Mouse (Mus musculus) limb, embryonic 13.5 days (tissue): ENCODE measurements around the gene Rasal3. TPM values are rescaled to one million over a fixed set of nuclear protein-coding genes. Genes with fewer than 3 reads are reported as not detected.

Experiments used
- ATAC-seq: fragments of 200-750 bp; cut with Nextera tagmentation; 2 replicates; pipeline ENCODE4 v1.8.0; 2017; ENCODE audit warnings: low read depth, moderate number of reproducible peaks, moderate TSS enrichment; ENCODE audit not compliant: low FRiP score
- H3K27ac ChIP-seq: fragments of 300-500 bp; sonication (generic); 2 replicates; pipeline ENCODE4 v1.5.1; 2015; ENCODE audit warnings: inconsistent platforms, mild to moderate bottlenecking, moderate library complexity
- H3K27me3 ChIP-seq: fragments of 300-500 bp; sonication (generic); 2 replicates; pipeline ENCODE4 v1.6.1; 2015; ENCODE audit warnings: mild to moderate bottlenecking, inconsistent platforms
- H3K36me3 ChIP-seq: fragments of 300-500 bp; sonication (generic); 2 replicates; pipeline ENCODE4 v1.6.1; 2015; ENCODE audit warnings: inconsistent platforms, mild to moderate bottlenecking, moderate library complexity
- H3K4me1 ChIP-seq: fragments of 300-500 bp; sonication (generic); 2 replicates; pipeline ENCODE4 v1.6.1; 2015; ENCODE audit warnings: inconsistent platforms
- H3K4me2 ChIP-seq: fragments of 300-500 bp; sonication (generic); replicated peaks from 2 replicates; pipeline ENCODE4 v1.6.1; 2015; ENCODE audit warnings: inconsistent platforms, mild to moderate bottlenecking, moderate library complexity
- H3K4me3 ChIP-seq: fragments of 300-500 bp; sonication (generic); 2 replicates; pipeline ENCODE4 v1.5.1; 2015; ENCODE audit warnings: moderate library complexity, mild to moderate bottlenecking, inconsistent platforms
- H3K9ac ChIP-seq: fragments of 300-500 bp; sonication (generic); 2 replicates; pipeline ENCODE4 v1.6.1; 2015; ENCODE audit warnings: mild to moderate bottlenecking, inconsistent platforms
- H3K9me3 ChIP-seq: fragments of 300-500 bp; sonication (generic); 2 replicates; pipeline ENCODE4 v1.6.1; 2016; ENCODE audit warnings: inconsistent platforms
- WGBS: fragments of 180-500 bp; shearing (Covaris S2); methylation state at CpG from one replicate; pipeline ENCODE4 v1.1.7; 2015; 5-methylcytosine and 5-hydroxymethylcytosine counted together
- polyA plus RNA-seq: library from polyadenylated mRNA; unstranded; fragments of >200 nt; fragmentation: Nextera tagmentation; extraction: Ambion mirVana; gene quantifications from 2 replicates; pipeline ENCODE4 v1.2.1, GENCODE M21; 2015

The Rasal3 gene
- polyA plus RNA-seq, 1 experiment from 2014 or later: 0.85 TPM

GRCm38 (mm10) chr17:32386659-32387432 is 16.5 kb downstream of the Rasal3 start:
- H3K36me3 ChIP-seq: peaks cover 33% of the 10 kb centered on the region
- H3K27ac ChIP-seq: no peak overlapping the region
- H3K4me3 ChIP-seq: no peak overlapping the region
- no peaks in the 10 kb centered on the region for H3K9me3 ChIP-seq
- H3K27me3 ChIP-seq: peaks cover 20% of the 10 kb centered on the region
- WGBS: 66% methylated on average over 9 of the region's 9 CpGs
- ATAC-seq: no peak
- H3K4me1 ChIP-seq: peaks cover 13% of the 10 kb centered on the region
- H3K9ac ChIP-seq: no peak overlapping the region
- H3K4me2 ChIP-seq: no peak overlapping the region

GRCm38 (mm10) chr17:32383661-32384060 is 19.7 kb downstream of the Rasal3 start:
- 88% methylated on average over 5 of the region's 5 CpGs for WGBS
- no peak for ATAC-seq
- H3K4me3 ChIP-seq: no peak overlapping the region
- H3K4me1 ChIP-seq: peaks cover 13% of the 10 kb centered on the region
- no peaks in the 10 kb centered on the region for H3K27me3 ChIP-seq
- H3K27ac ChIP-seq: no peak overlapping the region
- H3K4me2 ChIP-seq: no peak overlapping the region
- H3K9ac ChIP-seq: no peak overlapping the region
- peaks cover 40% of the 10 kb centered on the region for H3K36me3 ChIP-seq
- H3K9me3 ChIP-seq: no peaks in the 10 kb centered on the region

- no peak overlapping the region for H3K4me3 ChIP-seq
- ATAC-seq: no peak
- no peaks in the 10 kb centered on the region for H3K9me3 ChIP-seq
- no peaks in the 10 kb centered on the region for H3K27me3 ChIP-seq
- 91% methylated on average over 7 of the region's 7 CpGs for WGBS
- H3K9ac ChIP-seq: no peak overlapping the region
- H3K36me3 ChIP-seq: peaks cover 51% of the 10 kb centered on the region
- H3K4me2 ChIP-seq: no peak overlapping the region
- H3K27ac ChIP-seq: no peak overlapping the region
- peaks cover 3% of the 10 kb centered on the region; the same call in 1 of the 2 replicates for H3K4me1 ChIP-seq
Measured at GRCm38 (mm10) chr17:32382576-32382975, 20.8 kb downstream of the Rasal3 start.

GRCm38 (mm10) chr17:32378786-32379185 is 24.6 kb downstream of the Rasal3 start:
- Histone ChIP-seq H3K4me1 (no peaks in the 10 kb centered on the region), H3K27me3 (no peaks in the 10 kb centered on the region), H3K36me3 (peaks cover 44% of the 10 kb centered on the region), H3K9ac (no peak overlapping the region), H3K27ac (no peak overlapping the region), H3K4me3 (no peak overlapping the region), H3K9me3 (no peaks in the 10 kb centered on the region), H3K4me2 (no peak overlapping the region)
- 78% methylated on average over 2 of the region's 2 CpGs for WGBS
- no peak for ATAC-seq

- H3K4me2 ChIP-seq: no peak overlapping the region
- H3K4me3 ChIP-seq: no peak overlapping the region
- no peak overlapping the region for H3K27ac ChIP-seq
- no peaks in the 10 kb centered on the region for H3K27me3 ChIP-seq
- H3K9me3 ChIP-seq: no peaks in the 10 kb centered on the region
- peaks cover 30% of the 10 kb centered on the region for H3K36me3 ChIP-seq
- H3K9ac ChIP-seq: no peak overlapping the region
- 84% methylated on average over 9 of the region's 9 CpGs for WGBS
- H3K4me1 ChIP-seq: no peaks in the 10 kb centered on the region
- no peak for ATAC-seq
Measured at GRCm38 (mm10) chr17:32377137-32377536, 26.2 kb downstream of the Rasal3 start.

- WGBS: 84% methylated on average over 15 of the region's 15 CpGs
- H3K36me3 ChIP-seq: peaks cover 30% of the 10 kb centered on the region
- H3K4me1 ChIP-seq: no peaks in the 10 kb centered on the region
- H3K9ac ChIP-seq: no peak overlapping the region
- ATAC-seq: no peak
- no peak overlapping the region for H3K27ac ChIP-seq
- no peaks in the 10 kb centered on the region for H3K27me3 ChIP-seq
- H3K9me3 ChIP-seq: no peaks in the 10 kb centered on the region
- no peak overlapping the region for H3K4me2 ChIP-seq
- no peak overlapping the region for H3K4me3 ChIP-seq
Measured at GRCm38 (mm10) chr17:32376475-32376874, 26.9 kb downstream of the Rasal3 start.

GRCm38 (mm10) chr17:32368991-32369578 is 34.3 kb downstream of the Rasal3 start:
- Histone ChIP-seq H3K4me2 (peak overlapping the region; percentile 53), H3K9me3 (no peaks in the 10 kb centered on the region), H3K27ac (no peak overlapping the region), H3K4me1 (peaks cover 9% of the 10 kb centered on the region), H3K9ac (peak overlapping the region; percentile 48; the same call in 1 of the 2 replicates), H3K36me3 (no peaks in the 10 kb centered on the region), H3K4me3 (peak overlapping the region; percentile 32), H3K27me3 (no peaks in the 10 kb centered on the region)
- ATAC-seq: no peak
- 18% methylated on average over 12 of the region's 17 CpGs for WGBS

GRCm38 (mm10) chr17:32367706-32368105 is 35.7 kb downstream of the Rasal3 start:
- H3K27ac ChIP-seq: no peak overlapping the region
- no peak overlapping the region for H3K9ac ChIP-seq
- H3K4me2 ChIP-seq: no peak overlapping the region
- no peaks in the 10 kb centered on the region for H3K9me3 ChIP-seq
- H3K4me1 ChIP-seq: peaks cover 19% of the 10 kb centered on the region
- peaks cover 2% of the 10 kb centered on the region; the same call in 1 of the 2 replicates for H3K36me3 ChIP-seq
- WGBS: 86% methylated on average over 11 of the region's 11 CpGs
- no peak for ATAC-seq
- H3K27me3 ChIP-seq: no peaks in the 10 kb centered on the region
- no peak overlapping the region for H3K4me3 ChIP-seq

- H3K36me3 ChIP-seq: peaks cover 26% of the 10 kb centered on the region
- H3K4me2 ChIP-seq: peak overlapping the region; percentile 57; the same call in 1 of the 2 replicates
- H3K9me3 ChIP-seq: no peaks in the 10 kb centered on the region
- H3K27ac ChIP-seq: no peak overlapping the region
- WGBS: 83% methylated on average over 1 of the region's 1 CpGs
- peaks cover 29% of the 10 kb centered on the region for H3K4me1 ChIP-seq
- no peak overlapping the region for H3K9ac ChIP-seq
- no peak for ATAC-seq
- H3K27me3 ChIP-seq: no peaks in the 10 kb centered on the region
- no peak overlapping the region for H3K4me3 ChIP-seq
Measured at GRCm38 (mm10) chr17:32365296-32365695, 38.1 kb downstream of the Rasal3 start.

- Histone ChIP-seq H3K27ac (peak overlapping the region; percentile 16; the same call in 1 of the 2 replicates), H3K9me3 (no peaks in the 10 kb centered on the region), H3K36me3 (peaks cover 30% of the 10 kb centered on the region), H3K4me2 (peak overlapping the region; percentile 57), H3K9ac (peak overlapping the region; percentile 95; the same call in 1 of the 2 replicates), H3K4me3 (peak overlapping the region; percentile 96), H3K27me3 (no peaks in the 10 kb centered on the region), H3K4me1 (peaks cover 29% of the 10 kb centered on the region)
- WGBS: 44% methylated on average over 5 of the region's 5 CpGs
- ATAC-seq: no peak
Measured at GRCm38 (mm10) chr17:32364850-32365249, 38.5 kb downstream of the Rasal3 start.

- Histone ChIP-seq H3K9ac (peak overlapping the region; percentile 95), H3K27ac (peak overlapping the region; percentile 16; the same call in 1 of the 2 replicates), H3K9me3 (no peaks in the 10 kb centered on the region), H3K4me2 (peak overlapping the region; percentile 86), H3K4me1 (peaks cover 29% of the 10 kb centered on the region), H3K4me3 (peak overlapping the region; percentile 96), H3K36me3 (peaks cover 36% of the 10 kb centered on the region), H3K27me3 (no peaks in the 10 kb centered on the region)
- peak; percentile 94 for ATAC-seq
- under 1% methylated on average over 45 of the region's 47 CpGs for WGBS
Measured at GRCm38 (mm10) chr17:32364331-32364730, 39.1 kb downstream of the Rasal3 start.

- Histone ChIP-seq H3K9ac (peak overlapping the region; percentile 95), H3K36me3 (peaks cover 40% of the 10 kb centered on the region), H3K4me1 (peaks cover 29% of the 10 kb centered on the region), H3K9me3 (no peaks in the 10 kb centered on the region), H3K27me3 (no peaks in the 10 kb centered on the region), H3K4me3 (peak overlapping the region; percentile 96), H3K4me2 (peak overlapping the region; percentile 86), H3K27ac (peak overlapping the region; percentile 16; the same call in 1 of the 2 replicates)
- WGBS: under 1% methylated on average over 42 of the region's 50 CpGs
- peak; percentile 43; the same call in 1 of the 2 replicates for ATAC-seq
Measured at GRCm38 (mm10) chr17:32363821-32364301, 39.5 kb downstream of the Rasal3 start.
